Mouse (Mus musculus): ENCODE measurements around the gene Ccdc24. TPM values are rescaled to one million over a fixed set of nuclear protein-coding genes. Genes with fewer than 3 reads are reported as not detected.

Ccdc24 gene
- polyA plus RNA-seq (2017; shearing (Covaris generic)): under 1 TPM in 1 of 2 experiments, not detected in 1; 0.12 TPM

GRCm38 (mm10) chr4:117872471-117872886 is at the start of gene Ccdc24:
Ccdc24 (minus strand) TSS chr4:117872557.

GRCm38 (mm10) chr4:117914591-117915442 is 42.5 kb upstream of the Ccdc24 start, which contains the start of gene Ipo13:
Ipo13 (minus strand) TSS chr4:117914999.

GRCm38 (mm10) chr4:117891738-117892161 is 19.4 kb upstream of the Ccdc24 start, which contains the start of gene Dph2:
Dph2 (minus strand) TSS chr4:117892032.

GRCm38 (mm10) chr4:117887133-117887532 is 14.8 kb upstream of the Ccdc24 start, which contains the start of gene Atp6v0b:
Atp6v0b (minus strand) TSS chr4:117887333.

GRCm38 (mm10) chr4:117882701-117883691 is 10.6 kb upstream of the Ccdc24 start, which contains the start of gene B4galt2:
B4galt2 (minus strand) TSS chr4:117883487.

GRCm38 (mm10) chr4:117834457-117834844 is 37.9 kb downstream of the Ccdc24 start, which contains the start of gene Slc6a9:
Slc6a9 (plus strand) TSS chr4:117834506.

Other genes with a start within 250 kb of the Ccdc24 start
- gene Dmap1, start 190.3 kb downstream of the Ccdc24 start, polyA plus RNA-seq (2017; shearing (Covaris generic)): 10 to 100 TPM; 46.7 to 50.0 TPM
- gene Gm12845, start 148.1 kb downstream of the Ccdc24 start, polyA plus RNA-seq (2017; shearing (Covaris generic)): not detected
- gene Klf17, start 106.9 kb downstream of the Ccdc24 start, polyA plus RNA-seq (2017; shearing (Covaris generic)): 1 to 10 TPM in 1 of 2 experiments, not detected in 1; 1.7 TPM
- 1 to 10 TPM in 1 of 2 experiments, under 1 TPM in 1; 0.44 to 1.0 TPM for gene Slc6a9, start 38.1 kb downstream of the Ccdc24 start, polyA plus RNA-seq (2017; shearing (Covaris generic))
- not detected for gene B4galt2, start 10.9 kb upstream of the Ccdc24 start, polyA plus RNA-seq (2017; shearing (Covaris generic))
- gene Atp6v0b, start 14.8 kb upstream of the Ccdc24 start, polyA plus RNA-seq (2017; shearing (Covaris generic)): 100 to 1,000 TPM; 167 to 231 TPM
- gene Dph2, start 19.5 kb upstream of the Ccdc24 start, polyA plus RNA-seq (2017; shearing (Covaris generic)): 10 to 100 TPM; 31.7 to 56.9 TPM
- 10 to 100 TPM; 32.4 to 32.8 TPM for gene Ipo13, start 42.4 kb upstream of the Ccdc24 start, polyA plus RNA-seq (2017; shearing (Covaris generic))
- gene Artn, start 57.2 kb upstream of the Ccdc24 start, polyA plus RNA-seq (2017; shearing (Covaris generic)): not detected